Mouse (Mus musculus) hindbrain, embryonic 10.5 days (tissue): ENCODE data around the gene Mnat1. TPM values are rescaled to one million over a fixed set of nuclear protein-coding genes. Genes with fewer than 3 reads are reported as not detected.
"Not testable (repeated sequence)": the region's sequence is repeated elsewhere in the genome, so short reads cannot be mapped to it uniquely, and the experiment has no call there.

Experiments used
- DNase-seq: peaks from one replicate; pipeline ENCODE4 v3.0.0-alpha.2; 2017; ENCODE audit warnings: low spot score
- H3K27ac ChIP-seq: fragments of 300-500 bp; sonication (generic); 2 replicates; pipeline ENCODE4 v1.5.1; 2016; ENCODE audit warnings: mild to moderate bottlenecking, moderate library complexity
- H3K27me3 ChIP-seq: fragments of 300-500 bp; sonication (generic); 2 replicates; pipeline ENCODE4 v1.6.1; 2016; ENCODE audit warnings: mild to moderate bottlenecking; ENCODE audit not compliant: poor library complexity, insufficient read depth, severe bottlenecking
- H3K36me3 ChIP-seq: fragments of 300-500 bp; sonication (generic); 2 replicates; pipeline ENCODE4 v1.6.1; 2016; ENCODE audit warnings: mild to moderate bottlenecking, moderate library complexity
- H3K4me1 ChIP-seq: fragments of 300-500 bp; sonication (generic); replicated peaks from 2 replicates; pipeline ENCODE4 v1.6.1; 2016; ENCODE audit warnings: mild to moderate bottlenecking
- H3K4me3 ChIP-seq: fragments of 300-500 bp; sonication (generic); 2 replicates; pipeline ENCODE4 v1.5.1; 2016; ENCODE audit warnings: mild to moderate bottlenecking, moderate library complexity
- H3K9me3 ChIP-seq: fragments of 300-500 bp; sonication (generic); 2 replicates; pipeline ENCODE4 v1.6.1; 2016; ENCODE audit warnings: mild to moderate bottlenecking, moderate library complexity
- WGBS: fragments of 180-500 bp; shearing (Covaris S2); methylation state at CpG from one replicate; pipeline ENCODE4 v1.1.7; 2016; 5-methylcytosine and 5-hydroxymethylcytosine counted together
- polyA plus RNA-seq: library from polyadenylated mRNA; unstranded; fragments of >200 nt; fragmentation: Nextera tagmentation; extraction: Ambion mirVana; gene quantifications from 2 replicates; pipeline ENCODE4 v1.2.1, GENCODE M21; 2016

The Mnat1 gene
- polyA plus RNA-seq, 1 experiment from 2014 or later = 29.1 TPM

DNA sequence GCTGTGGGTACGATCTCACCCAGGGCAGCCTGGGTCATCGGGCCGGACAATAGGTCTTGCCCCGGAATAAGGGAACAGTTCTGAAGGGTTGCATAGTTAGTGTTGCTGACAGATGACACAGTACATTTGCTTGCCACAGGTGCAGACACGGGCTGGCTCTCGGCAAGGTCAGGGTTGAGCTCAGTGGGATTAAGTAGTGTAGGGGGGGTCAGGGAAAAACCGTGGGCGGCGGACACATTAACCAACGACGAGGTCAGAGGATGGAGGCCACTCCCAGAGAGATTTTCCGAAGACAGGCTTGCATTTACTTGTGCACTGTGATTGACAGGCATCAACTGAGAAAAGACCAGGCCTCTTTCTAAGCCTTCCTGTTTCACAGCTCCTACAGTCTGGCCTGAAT, 19.8 kb upstream of the Mnat1 start:
- 78% methylated on average over 12 of the region's 12 CpGs for WGBS
- Histone ChIP-seq H3K4me1 (no peaks in the 10 kb centered on the region), H3K9me3 (peaks cover 9% of the 10 kb centered on the region), H3K36me3 (peaks cover 72% of the 10 kb centered on the region), H3K27me3 (no peaks in the 10 kb centered on the region), H3K4me3 (no peak overlapping the region), H3K27ac (no peak overlapping the region)
- no peak for DNase-seq

DNA sequence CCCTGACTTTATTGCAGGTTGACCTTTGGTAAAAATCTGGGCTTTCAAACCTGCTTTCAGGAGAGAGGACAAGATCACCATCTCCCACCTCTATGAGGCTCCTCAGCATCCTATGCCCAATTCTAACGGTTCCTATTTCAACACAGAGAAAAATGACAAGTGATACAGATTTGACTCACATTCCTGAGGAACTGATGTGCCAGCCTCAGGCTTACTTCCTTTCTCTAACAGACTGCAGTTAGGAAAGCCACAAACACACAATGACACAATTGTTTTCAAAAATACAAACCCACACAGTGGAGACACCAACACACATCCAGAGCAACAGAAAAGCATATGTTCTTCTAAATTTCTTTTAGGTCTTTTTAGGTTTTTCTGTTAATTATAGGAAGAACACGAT, 15.7 kb upstream of the Mnat1 start:
- peaks cover 15% of the 10 kb centered on the region for H3K27me3 ChIP-seq
- no peak for DNase-seq
- H3K4me1 ChIP-seq = peaks cover 24% of the 10 kb centered on the region
- H3K36me3 ChIP-seq = peaks cover 55% of the 10 kb centered on the region
- peaks cover 9% of the 10 kb centered on the region for H3K9me3 ChIP-seq
- H3K4me3 ChIP-seq = no peak overlapping the region
- WGBS = 77% methylated on average over 2 of the region's 2 CpGs
- H3K27ac ChIP-seq = no peak overlapping the region

DNA sequence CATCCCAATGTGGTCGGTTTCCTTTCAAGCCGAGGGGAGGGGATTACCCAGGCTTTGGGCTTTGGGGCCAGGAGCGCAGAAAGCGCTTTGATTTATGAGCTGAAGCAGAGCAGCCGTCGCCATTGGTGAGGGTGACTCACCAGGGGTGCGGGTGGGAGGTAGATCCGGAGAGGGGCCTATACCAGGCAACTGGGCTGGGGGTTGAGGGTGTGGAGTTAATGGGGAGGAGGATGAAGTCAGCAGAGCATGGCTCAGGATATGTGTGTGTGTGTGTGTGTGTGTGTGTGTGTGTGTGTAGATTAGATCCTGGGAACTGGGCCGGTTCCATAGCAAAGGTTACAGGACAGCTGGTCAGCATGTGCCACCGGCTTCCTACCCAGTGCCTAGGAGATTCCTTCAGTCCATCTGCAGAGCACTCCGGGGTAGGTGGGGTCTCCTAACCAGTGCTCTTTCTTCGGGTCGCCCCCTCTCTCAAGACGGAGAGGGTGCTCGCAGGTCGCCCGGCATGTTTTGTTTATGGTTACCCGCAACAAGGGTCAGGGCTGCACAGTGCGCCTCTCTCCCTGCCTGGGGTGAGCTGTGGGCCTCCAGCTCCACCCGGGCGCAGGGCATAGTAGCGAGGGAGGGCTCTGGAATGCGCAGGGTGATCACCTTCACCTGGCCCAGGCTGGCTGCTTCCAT, 12.9 kb upstream of the Mnat1 start:
- no peaks in the 10 kb centered on the region for H3K9me3 ChIP-seq
- WGBS = 3% methylated on average over 23 of the region's 23 CpGs
- peaks cover 30% of the 10 kb centered on the region for H3K36me3 ChIP-seq
- H3K4me3 ChIP-seq = peak overlapping the region; percentile 85
- H3K27ac ChIP-seq = peak overlapping the region; percentile 92
- peaks cover 27% of the 10 kb centered on the region for H3K27me3 ChIP-seq
- DNase-seq = peak; percentile 31
- H3K4me1 ChIP-seq = peaks cover 32% of the 10 kb centered on the region

DNA sequence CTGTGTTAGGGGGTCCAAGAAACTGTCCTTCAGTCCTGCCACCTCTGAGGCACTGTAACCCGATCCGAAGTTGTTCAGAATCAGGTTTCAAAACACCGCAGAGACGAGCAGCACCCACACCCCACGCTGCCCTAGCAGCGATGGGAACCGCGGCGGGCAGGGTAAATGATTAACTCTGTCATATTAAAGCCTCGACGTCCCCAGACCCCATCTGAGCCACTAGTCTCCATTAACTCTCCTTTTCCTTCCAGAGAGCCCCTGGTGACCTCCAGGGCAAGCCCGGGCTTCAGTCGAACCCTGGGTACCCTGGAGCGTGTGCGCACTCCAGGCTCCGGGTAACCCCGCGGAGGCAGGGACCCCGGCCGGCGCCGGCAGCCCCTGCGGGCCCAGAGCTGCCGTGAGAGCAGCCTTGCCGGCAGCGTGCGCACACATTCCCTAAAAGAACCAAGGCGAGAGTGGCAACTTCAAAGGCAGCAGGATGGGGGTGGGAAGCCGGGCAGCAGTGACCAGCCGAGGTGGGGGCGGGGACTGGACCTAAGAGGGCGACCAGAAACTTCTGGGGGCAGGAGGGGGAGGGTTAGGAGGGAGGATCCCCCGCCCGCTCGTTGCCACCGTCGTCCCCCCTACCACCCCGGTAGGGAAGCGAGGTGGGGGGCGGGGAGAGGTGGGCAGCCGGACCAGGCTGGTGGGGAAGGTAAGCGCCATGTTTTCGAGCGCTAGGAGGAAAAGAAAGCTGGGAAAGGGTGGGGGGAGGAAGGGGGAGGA, 11.8 kb upstream of the Mnat1 start:
- peaks cover 18% of the 10 kb centered on the region for H3K36me3 ChIP-seq
- WGBS = under 1% methylated on average over 43 of the region's 44 CpGs
- peaks cover 32% of the 10 kb centered on the region for H3K4me1 ChIP-seq
- peak overlapping the region; percentile 92 for H3K27ac ChIP-seq
- H3K4me3 ChIP-seq = peak overlapping the region; percentile 85
- no peaks in the 10 kb centered on the region for H3K9me3 ChIP-seq
- peaks cover 27% of the 10 kb centered on the region for H3K27me3 ChIP-seq
- DNase-seq = peak; percentile 74

DNA sequence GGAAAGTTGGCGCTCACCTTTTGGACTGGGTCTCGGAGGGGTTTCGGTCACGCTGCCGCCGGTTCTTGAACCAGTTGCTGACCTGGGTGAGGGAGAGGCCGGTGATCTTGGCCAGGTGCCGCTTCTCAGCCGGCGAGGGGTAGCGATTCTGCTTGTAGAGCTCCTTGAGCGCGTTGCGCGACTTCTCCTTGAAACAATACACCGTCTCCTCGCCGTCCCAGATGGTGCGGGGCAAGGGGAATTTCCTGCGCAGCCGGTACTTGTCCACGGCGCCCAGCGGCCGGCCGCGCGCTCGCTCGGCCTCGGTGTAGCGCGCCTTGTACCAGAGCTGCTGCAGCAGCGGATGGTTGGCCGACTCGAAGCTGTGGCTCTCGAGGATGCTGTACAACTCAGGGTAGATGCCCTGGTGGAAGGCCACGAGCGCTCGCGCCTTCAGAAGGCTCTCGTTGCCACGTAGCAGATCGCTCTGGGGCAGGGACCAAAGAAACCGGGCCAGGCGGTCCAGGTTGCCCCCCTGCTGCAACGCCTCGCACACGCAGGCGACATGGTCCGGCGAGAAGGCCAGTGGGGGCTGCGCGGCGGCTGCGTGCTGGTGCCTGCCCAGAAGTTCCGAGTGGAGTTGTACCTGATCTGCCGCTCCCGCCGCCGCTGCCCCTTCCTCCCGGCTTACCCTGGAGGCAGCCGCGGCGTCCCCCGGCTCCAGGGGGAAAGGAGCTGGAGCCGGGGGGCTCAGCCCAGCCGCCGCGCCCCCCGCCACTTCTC, 11.0 kb upstream of the Mnat1 start:
- Histone ChIP-seq H3K4me1 (peaks cover 32% of the 10 kb centered on the region), H3K4me3 (peak overlapping the region; percentile 85), H3K27ac (peak overlapping the region; percentile 92), H3K27me3 (peaks cover 27% of the 10 kb centered on the region), H3K9me3 (no peaks in the 10 kb centered on the region), H3K36me3 (peaks cover 11% of the 10 kb centered on the region)
- WGBS = under 1% methylated on average over 71 of the region's 71 CpGs
- peak; percentile 71 for DNase-seq

DNA sequence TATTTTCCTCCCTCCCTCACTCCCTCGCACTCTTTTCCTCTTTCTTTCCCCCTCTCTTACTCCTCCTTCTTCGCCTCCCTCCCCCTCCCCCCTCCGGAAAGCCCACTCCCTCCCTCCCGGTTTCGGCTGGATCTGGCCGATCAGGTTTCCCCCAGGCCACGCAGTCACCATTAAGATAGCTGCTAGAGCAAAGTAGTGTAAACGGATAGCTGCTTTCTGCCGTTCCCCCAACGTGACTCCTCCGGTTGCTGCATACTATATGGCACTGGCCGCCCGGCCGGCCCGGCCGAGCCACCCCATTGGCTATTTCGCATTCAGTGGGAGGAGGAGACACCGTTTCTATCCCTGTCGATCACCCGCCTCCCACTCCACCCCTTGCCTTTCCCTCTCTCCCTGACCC, 10.3 kb upstream of the Mnat1 start, which contains the start of gene Six4:
TSS of gene Six4 (minus strand) at position 261 of the 400 bp plus-strand sequence.
- H3K36me3 ChIP-seq = peaks cover 11% of the 10 kb centered on the region
- under 1% methylated on average over 20 of the region's 20 CpGs for WGBS
- H3K9me3 ChIP-seq = no peaks in the 10 kb centered on the region
- peak; percentile 91 for DNase-seq
- peak within 1 kb of the TSS; percentile 85 for H3K4me3 ChIP-seq
- peaks cover 27% of the 10 kb centered on the region for H3K27me3 ChIP-seq
- peak within 1 kb of the TSS; percentile 92 for H3K27ac ChIP-seq
- H3K4me1 ChIP-seq = peaks cover 32% of the 10 kb centered on the region

DNA sequence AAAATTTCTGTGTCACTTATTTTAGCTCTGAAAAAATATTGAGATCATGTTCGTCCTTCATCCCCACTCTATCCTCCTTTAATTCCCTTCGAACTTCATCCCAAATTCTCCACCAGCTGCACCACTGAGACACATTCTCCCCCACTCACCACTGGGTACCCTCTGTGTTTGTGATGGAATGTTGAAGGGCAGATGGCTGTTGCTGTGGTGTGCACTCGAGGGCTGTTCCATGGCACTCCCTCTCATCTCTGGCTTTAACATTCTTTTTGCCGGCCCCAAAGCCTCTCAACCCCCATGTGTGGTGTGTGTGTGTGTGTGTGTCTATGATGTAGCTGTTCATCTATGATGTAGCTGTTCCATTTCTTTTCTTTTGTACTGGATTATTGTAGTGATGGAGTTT, 1.7 kb downstream of the Mnat1 start:
- no peaks in the 10 kb centered on the region for H3K27me3 ChIP-seq
- no peak overlapping the region for H3K4me3 ChIP-seq
- no peak overlapping the region for H3K27ac ChIP-seq
- H3K36me3 ChIP-seq = no peaks in the 10 kb centered on the region
- 75% methylated on average over 4 of the region's 4 CpGs for WGBS
- H3K4me1 ChIP-seq = peaks cover 14% of the 10 kb centered on the region
- DNase-seq = no peak
- no peaks in the 10 kb centered on the region for H3K9me3 ChIP-seq

DNA sequence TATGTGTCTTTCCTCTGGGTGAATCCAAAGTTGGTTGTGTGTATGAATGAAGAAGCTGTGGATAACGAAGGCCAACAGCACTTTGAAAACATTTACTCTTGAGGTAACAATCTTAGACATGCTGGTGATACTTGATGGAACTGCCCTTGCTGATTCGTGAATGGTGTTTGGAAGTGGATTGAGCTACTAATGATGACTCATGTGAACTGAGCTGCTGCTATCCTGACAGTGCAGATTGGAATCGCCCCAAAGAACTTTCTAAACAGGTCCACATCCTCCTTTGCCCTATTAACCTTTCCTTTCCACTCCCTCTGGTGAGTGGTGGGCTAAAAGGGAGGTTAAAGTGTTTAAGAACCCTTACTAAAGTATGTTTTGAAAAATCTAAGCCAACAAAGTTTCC, 17.2 kb downstream of the Mnat1 start:
- no peak for DNase-seq
- Histone ChIP-seq H3K4me1 (0 out of 2 replicates have a peak, but pooled peaks cover 6% of the 10 kb centered on the region), H3K9me3 (peaks cover 7% of the 10 kb centered on the region), H3K36me3 (peaks cover 5% of the 10 kb centered on the region; the same call in 1 of the 2 replicates), H3K4me3 (no peak overlapping the region), H3K27me3 (no peaks in the 10 kb centered on the region), H3K27ac (no peak overlapping the region)
- WGBS = 90% methylated on average over 3 of the region's 3 CpGs

DNA sequence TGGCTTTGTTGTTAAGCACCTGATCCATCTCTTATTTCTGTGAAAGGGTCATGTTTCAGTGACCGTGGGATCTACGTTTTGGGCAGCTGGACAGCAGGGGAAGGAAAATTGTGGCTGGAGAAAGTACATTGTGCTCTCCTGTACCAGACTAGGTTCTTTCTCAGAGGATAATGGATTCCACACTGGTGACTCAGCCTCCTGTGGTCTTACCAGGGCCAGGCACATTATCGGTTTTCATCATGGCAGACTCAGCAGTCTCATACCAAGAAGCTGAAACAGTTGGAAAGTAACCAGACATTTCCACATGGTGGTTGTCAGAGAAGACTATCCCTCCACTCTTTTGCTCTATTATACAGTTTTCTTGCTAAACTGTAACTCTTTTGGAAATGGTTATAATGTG, 23.7 kb downstream of the Mnat1 start:
- Histone ChIP-seq H3K27me3 (no peaks in the 10 kb centered on the region), H3K36me3 (peaks cover 5% of the 10 kb centered on the region; the same call in 1 of the 2 replicates), H3K9me3 (no peaks in the 10 kb centered on the region), H3K4me1 (0 out of 2 replicates have a peak, but pooled peaks cover 6% of the 10 kb centered on the region), H3K4me3 (no peak overlapping the region), H3K27ac (no peak overlapping the region)
- DNase-seq = no peak
- WGBS = 70% methylated on average over 3 of the region's 3 CpGs

DNA sequence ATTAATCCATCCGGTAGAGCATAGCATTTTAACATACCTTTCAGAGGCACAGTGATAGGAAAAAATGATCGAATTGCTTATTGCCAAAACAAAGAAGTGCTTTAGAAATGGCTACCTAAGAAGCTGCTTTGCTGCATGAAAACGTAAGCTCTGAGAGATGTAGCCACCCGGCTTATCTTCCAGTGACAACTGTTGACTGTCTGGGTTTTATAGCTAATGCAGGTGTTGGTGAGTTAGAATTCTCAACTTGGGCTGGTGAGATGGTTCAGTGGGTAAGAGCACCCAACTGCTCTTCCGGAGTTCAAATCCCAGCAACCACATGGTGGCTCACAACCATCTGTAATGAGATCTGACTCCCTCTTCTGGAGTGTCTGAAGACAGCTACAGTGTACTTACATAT, 27.5 kb downstream of the Mnat1 start:
- not testable (repeated sequence) for DNase-seq, H3K27ac ChIP-seq, H3K36me3 ChIP-seq, H3K4me1 ChIP-seq, H3K9me3 ChIP-seq, H3K4me3 ChIP-seq, H3K27me3 ChIP-seq
- 93% methylated on average over 5 of the region's 5 CpGs for WGBS

DNA sequence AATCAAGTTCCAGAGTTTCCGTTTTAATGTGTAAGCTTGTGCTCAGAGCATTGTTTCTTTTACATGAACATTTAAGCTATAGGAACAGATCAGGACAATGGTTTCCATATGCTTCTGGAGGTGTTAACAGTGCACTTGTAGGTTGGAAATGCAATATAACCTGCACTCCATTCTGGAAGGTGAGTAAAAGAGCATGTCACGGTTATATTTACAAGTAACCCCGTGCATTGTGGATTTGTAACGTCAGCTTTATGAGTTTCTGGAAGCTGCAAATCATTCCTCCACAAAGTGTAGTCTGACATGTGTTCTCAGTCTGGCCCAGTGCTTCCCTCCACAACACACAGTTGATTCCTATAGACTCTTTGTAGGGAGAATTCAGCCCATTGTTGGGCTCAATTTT, 30.6 kb downstream of the Mnat1 start:
- Histone ChIP-seq H3K27ac (no peak overlapping the region), H3K4me1 (no peaks in the 10 kb centered on the region), H3K4me3 (no peak overlapping the region), H3K36me3 (no peaks in the 10 kb centered on the region), H3K27me3 (no peaks in the 10 kb centered on the region), H3K9me3 (no peaks in the 10 kb centered on the region)
- WGBS = 90% methylated on average over 4 of the region's 4 CpGs
- DNase-seq = no peak

DNA sequence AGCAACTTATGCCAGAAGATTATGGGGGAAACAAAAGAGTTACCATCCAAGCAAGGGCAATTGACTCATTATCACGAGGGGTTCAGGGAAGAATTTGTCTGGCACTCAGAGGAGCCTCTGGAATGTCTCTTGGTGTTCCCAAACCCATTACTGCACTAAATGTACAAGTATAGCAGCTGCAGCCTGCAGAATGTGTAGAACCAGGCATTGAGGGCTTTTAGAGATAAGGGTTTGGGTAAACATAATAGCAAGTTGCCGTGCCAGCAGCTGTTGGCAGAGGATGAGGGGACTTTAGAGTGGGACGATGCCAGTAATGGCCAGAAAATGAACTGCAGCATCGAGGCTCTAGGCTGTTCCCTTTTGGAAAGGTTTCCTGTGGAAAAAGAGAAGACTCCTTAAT, 36.8 kb downstream of the Mnat1 start:
- H3K36me3 ChIP-seq = peaks cover 1% of the 10 kb centered on the region; the same call in 1 of the 2 replicates
- no peak for DNase-seq
- H3K4me1 ChIP-seq = 0 out of 2 replicates have a peak, but pooled peaks cover 5% of the 10 kb centered on the region
- peaks cover under 1% of the 10 kb centered on the region; the same call in 1 of the 2 replicates for H3K9me3 ChIP-seq
- H3K27me3 ChIP-seq = no peaks in the 10 kb centered on the region
- no peak overlapping the region for H3K4me3 ChIP-seq
- WGBS = 89% methylated on average over 4 of the region's 4 CpGs
- no peak overlapping the region for H3K27ac ChIP-seq
